Mouse (Mus musculus) heart, adult 11 months (tissue): ENCODE data around the gene Sf3a3.
A peak's percentile ranks its signal among the peaks of the same experiment; 100 is the strongest.

Source experiments
- DNase-seq: peaks from one replicate; pipeline ENCODE4 v3.0.0; 2022

The Sf3a3 gene

GRCm38 (mm10) chr4:124741376-124742343 lies 27.1 kb downstream of the Sf3a3 start, which contains the start of gene Inpp5b:
Gene Inpp5b, plus strand, starts transcription at chr4:124741850.
- peak; percentile 99 for DNase-seq

DNA sequence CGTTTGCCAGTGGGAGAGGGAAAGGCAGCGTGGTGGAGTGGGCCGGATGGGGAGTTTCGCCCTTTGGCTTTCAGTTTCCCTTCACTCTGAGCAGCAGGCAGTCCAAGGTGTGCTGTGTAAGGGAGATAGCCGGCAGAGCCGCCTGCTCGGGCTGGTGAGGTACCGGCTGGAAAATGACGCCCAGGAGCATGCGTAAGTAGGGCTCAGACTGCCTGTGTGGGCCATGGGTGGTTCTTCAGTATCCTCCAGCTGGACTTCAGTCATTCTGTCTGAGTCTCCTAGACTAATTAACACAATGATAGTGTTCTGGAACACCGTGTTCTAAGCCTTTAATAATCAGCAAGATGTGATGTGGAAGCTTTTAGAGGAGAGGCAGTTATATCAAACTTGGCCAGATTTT lies 28.3 kb downstream of the Sf3a3 start:
- no peak for DNase-seq

DNA sequence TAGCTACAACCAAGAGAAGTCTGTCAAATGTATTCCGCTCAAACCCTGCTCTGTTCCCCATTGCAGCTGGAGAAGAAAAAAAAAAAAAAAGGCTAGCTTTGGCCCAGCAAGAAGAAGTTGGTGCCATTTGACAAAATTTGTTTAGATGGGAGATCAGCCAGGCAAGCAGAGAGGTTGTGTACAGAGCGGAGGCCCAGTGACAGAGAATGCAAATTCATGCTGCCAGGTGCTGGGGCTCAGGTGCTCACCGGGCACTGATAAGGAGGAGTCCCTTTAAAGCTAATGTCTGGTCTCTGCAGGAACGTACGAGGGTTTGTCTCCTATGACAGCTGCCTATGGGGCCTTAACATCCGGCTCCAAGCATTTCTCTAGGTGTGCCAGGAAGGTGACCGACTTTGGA lies 32.0 kb downstream of the Sf3a3 start:
- DNase-seq = no peak

DNA sequence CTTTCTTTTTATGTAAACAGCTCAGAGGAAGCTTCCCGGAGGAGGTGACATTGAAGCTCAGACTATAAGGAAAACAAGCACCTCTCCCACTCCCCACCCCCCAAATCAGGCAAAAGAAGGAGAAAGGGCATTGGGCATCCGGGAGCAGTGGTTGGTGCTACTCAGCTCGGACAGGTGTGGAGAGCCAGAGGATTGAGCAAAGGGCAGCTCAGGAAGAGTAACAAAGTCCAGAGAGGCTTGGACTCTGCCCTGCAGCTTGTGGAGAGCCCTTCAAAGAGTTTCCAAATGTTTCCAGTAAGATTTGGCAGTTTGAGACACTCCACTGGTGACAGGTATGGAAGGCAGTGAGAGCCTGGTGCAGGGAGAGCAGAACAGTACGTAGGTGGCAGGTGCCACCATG lies 33.3 kb downstream of the Sf3a3 start:
- DNase-seq = no peak

GRCm38 (mm10) chr4:124751300-124752250 lies 37.0 kb downstream of the Sf3a3 start:
- DNase-seq = peak; percentile 100

- no peak for DNase-seq
Observed at GRCm38 (mm10) chr4:124752281-124753199, 38.0 kb downstream of the Sf3a3 start.

- DNase-seq = no peak
Observed at GRCm38 (mm10) chr4:124755526-124755925, 41.0 kb downstream of the Sf3a3 start.

DNA sequence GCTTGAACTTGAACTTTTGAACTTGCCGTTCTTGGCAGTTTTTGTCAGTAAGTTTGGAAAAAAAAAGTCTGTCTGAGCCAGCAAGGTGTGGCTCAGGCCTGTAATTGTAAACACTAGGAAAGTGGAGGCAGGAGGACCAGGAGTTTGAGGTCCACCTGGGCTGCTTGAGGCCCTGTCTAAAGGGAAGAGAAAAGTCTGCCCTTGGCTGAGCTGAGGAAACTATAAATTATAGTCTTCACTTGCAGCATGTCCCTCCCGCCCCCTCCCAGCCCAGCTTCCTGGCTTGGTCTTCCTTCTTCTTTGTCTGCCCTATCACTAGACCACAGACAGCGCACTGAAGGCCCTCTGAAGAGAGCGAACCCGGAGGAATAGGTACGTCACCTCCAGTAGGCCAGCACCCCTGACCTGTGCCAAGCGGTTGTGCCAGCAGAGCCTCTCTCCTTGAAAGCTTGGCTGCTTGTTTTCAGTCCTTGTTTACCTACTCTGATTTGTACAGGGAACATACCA lies 44.8 kb downstream of the Sf3a3 start:
- peak; percentile 89 for DNase-seq

- DNase-seq = no peak
Observed at GRCm38 (mm10) chr4:124761201-124761600, 46.6 kb downstream of the Sf3a3 start.

GRCm38 (mm10) chr4:124762858-124763452 lies 48.4 kb downstream of the Sf3a3 start:
- peak; percentile 72 for DNase-seq

GRCm38 (mm10) chr4:124765802-124766565 lies 51.4 kb downstream of the Sf3a3 start:
- peak; percentile 90 for DNase-seq

- no peak for DNase-seq
Observed at GRCm38 (mm10) chr4:124766566-124766940, 52.0 kb downstream of the Sf3a3 start.

- DNase-seq = peak; percentile 68
Observed at GRCm38 (mm10) chr4:124768963-124769591, 54.5 kb downstream of the Sf3a3 start.

DNA sequence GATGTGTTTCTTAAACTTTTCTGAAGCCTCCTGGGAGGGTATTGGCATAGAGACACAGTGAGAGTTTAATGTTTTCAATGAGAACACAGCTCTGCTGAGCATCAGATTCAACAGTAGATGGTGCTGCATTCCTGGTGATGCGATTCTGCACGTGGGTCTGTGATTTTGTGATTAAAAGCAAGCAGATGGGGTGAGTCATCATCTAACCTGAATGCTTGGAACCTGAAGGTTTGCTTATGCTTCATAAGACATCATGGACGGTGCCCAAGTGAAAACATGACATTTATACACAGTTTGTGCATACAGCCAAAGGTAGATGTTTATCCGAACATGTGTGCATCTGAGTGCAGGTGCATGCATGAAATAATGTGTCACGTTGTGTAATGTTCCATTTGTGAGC lies 56.0 kb downstream of the Sf3a3 start:
- no peak for DNase-seq

DNA sequence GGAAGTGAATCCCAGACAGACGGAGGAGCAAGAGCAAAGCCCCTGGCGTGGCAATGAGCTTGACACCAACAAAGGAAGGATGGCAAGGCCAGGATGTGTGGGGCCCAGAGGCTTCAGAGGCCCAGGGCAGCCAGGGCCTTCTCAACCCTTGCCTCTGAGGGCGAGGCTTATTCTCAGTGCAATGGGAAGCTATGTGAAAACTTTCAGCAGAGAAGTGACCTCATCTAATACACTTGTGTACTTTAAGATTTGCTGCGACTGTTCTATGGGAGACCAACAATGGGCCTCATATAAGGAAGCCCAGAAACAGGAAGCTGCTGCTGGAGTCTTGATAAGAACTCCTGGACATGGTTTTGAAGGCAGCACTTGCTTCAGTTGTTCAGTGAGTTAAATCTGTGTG lies 57.5 kb downstream of the Sf3a3 start:
- DNase-seq = peak; percentile 91

DNA sequence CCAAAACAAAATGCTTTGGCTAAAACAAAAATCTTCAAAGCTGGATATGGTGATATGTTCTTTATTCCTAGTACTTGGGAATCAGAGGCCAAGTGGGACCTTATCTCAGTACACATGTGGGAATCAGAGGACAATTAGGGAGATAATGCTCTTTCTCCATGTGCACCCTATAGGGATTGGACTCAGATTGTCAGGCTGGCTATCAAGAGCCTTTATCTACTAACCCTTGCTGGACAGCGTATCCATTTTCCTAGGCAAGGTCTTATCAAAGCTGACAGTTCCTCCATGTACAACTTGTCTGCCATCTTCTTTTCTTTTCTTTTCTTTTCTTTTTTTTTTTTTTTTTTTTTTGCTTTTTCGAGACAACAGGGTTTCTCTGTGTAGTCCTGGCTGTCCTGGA lies 58.9 kb downstream of the Sf3a3 start:
- DNase-seq = no peak

DNA sequence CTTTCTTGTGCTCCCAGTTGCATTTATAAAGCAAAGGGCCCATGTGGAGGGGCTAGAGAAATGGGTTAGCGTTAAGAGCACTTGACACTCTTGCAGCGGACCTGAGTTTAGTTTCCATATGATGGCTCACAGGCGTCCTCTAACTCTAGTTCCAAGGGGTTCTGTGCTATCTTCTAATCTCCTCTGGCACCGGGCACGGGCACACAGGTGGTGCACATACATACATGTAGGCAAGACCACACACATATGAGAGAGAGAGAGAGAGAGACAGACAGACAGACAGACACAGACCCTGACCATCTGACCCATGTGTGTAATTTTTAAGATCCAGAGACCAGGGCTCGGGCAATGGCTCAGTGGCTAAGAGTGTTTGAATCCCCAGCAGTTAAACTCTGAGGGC lies 59.4 kb downstream of the Sf3a3 start:
- no peak for DNase-seq

DNA sequence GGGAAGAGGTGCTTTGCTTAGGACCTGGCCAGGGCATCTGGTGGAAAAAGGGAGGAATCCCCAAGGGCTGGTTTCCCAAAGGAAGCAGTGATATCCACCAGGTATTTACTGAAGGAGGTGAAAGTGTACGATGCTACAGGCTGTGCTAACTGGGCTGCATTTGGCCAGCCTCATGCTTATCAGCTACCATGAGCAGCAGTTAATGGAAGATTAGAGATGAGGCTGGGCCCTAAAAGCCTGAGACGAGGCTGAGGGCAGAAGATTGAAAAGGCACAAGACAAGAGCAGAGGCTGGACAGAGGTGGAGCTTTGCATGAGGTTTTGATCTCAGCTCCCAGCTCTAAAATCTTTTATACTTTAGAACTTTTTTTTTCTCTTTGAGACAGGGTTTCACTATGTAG lies 59.9 kb downstream of the Sf3a3 start:
- DNase-seq = no peak

GRCm38 (mm10) chr4:124781361-124781760 lies 66.8 kb downstream of the Sf3a3 start:
- no peak for DNase-seq
